Mouse (Mus musculus) lung, postnatal 10 days (tissue): ENCODE results near the gene Osm.

Experiments used
- DNase-seq: peaks from one replicate; pipeline ENCODE4 v3.0.0; 2021

The Osm gene

DNA sequence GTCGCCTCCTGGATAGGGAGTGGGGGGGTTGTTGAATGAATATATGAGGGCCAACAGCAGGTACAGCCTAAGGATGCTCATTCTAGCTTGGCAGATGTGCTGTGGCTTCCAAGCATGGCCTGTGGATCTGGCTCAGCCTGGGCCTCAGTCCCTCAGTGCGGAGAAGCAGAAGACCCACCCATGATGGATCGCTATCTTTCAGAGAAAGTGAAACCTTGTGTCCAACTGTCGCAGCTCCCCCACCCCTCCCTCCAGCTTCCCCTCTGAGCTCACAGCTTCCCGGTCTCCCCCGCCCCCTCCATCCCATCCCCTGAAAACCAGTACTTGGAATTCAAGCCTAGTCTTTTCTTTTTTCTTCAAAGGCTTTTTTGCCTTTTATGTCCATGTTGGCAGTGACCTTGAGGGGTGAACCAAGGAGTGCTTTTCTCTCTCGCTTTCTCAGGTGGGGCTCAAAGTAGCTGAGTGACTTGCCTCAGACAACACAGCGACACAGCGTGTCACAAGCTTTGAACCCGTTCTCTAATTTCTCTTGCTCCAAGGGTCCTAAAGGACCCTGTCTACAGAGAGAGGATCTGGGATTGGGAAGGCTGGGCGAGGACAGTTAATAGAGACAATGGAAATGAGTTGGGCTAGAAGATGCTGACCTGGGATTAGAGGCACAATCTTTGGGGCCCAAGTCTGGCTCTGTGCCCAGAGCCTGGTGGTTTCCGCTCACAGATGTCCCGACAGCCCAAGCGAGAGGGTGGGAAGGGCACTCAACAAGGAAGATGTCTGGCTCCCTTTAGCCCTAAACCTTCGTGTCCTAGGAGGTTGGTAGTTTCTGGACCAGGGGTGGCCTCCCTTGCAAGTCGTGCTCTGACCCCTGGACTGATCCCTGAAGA lies at the start of gene Osm:
Osm (plus strand) TSS at position 756 of the 881 bp plus-strand sequence.
- DNase-seq: no peak

DNA sequence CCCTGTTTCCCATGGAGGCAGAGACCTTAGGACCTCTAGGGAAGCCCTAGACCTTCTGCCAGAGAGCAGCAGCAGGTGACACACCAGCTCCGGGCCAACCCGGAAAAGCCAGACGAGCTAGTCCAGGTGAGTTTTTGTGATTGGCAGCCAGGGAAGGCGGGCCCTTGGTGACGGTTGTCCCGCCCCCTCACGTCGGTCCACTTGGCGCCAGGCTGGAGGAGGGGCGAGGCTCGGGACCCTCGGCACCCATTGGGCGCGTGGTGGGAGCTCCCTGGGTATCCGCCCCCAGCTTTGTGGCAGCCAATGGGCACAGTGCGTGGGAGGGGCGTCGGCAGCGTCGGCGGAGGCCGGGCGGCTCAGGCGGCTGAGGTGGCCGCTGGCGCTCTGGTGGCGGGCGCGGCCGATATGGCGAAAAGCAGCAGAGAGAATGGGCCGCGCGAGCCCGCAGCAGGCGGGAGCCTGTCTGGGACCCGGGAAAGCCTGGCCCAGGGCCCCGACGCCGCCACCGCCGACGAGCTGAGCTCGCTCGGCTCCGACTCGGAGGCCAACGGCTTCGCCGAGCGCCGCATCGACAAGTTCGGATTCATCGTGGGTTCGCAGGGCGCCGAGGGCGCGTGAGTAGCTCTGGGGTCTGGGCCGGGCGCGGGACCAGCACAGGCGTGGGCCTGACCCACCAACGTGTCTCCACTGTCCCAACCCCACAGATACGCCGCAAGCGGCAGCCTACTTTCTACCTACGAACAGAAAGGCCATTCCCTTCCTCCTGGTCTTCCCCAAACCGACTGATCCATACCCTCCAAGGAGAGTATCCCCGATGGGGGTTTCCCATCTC lies 49.5 kb upstream of the Osm start, which contains the start of gene Tbc1d10a:
Tbc1d10a (plus strand) TSS at position 304 of the 832 bp plus-strand sequence.
- peak; percentile 99 for DNase-seq

DNA sequence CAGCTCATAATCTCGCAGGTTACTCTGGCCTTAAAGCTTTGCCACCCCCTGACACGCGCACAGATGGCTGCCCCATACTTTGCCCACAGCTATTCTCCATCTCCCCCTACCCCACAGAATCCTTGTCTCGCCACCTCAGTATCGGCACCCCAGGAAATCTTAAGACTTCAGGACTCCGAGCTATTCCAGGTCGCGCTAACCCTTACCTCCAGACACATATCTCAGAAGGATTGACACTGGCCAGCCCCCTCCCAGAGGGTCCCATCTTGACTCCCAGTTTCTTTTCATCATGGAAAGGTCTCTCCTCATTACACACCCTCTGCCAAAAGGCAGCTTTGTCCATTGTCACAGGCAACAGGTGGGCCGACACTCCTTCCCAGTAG lies 48.9 kb upstream of the Osm start:
- DNase-seq: no peak

DNA sequence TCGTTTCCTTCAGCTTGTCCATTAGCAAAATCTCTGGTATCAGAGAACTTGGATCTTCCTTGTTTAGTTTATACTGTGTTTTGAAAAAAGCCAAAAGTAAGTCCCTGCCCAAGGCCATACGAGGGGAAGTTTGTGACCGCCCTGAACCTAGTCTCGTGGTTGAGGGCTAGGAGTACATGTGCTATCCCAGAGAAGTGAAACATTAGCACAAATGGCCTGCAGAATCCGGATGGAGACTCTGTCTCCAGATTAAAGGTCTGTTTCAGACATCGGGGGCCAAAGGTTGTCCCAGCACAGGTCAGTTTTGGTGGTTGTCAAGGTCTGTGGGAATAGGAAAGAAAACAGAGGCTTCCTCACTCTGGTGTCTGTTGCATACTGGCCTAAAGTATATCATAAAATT lies 47.0 kb upstream of the Osm start:
- no peak for DNase-seq

DNA sequence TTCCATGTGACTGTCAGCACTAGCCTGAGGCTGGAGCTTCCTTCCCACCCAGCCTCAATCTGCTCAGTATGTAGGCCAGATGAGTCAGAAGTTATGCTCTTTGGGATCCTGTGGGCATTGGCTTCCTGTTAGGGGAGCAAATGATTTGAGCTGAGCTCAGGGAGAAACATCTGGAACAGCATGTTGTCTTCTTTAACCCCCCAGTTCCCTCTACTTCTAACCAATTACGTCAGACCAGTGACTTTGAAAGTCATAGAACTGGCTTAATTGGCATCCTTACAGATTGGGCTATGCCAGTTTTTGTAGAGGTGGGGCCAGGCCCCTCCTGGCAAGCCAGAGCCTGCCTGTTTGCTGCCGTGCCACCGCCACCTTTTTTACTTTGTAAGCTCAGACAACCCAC lies 45.5 kb upstream of the Osm start:
- no peak for DNase-seq

DNA sequence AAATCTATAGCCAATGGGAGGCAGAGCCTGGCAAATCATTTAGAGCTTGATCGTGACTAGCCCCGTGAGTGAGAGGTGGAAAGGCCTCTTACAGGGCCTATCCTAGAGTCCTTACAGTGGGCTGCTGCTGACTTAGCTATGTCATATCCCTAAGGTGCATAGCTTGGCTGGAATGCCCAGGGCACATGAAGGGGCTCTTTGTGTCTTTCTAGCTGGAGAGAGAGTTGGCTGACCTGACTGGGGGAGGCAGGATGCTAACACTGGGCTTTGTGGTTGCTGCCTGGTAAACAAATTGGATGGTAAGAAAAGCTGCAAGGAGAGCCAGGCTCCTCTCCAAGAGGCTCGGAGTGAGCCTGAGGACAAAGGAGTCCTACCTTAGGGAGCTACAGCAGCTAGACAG lies 43.5 kb upstream of the Osm start:
- DNase-seq: no peak

DNA sequence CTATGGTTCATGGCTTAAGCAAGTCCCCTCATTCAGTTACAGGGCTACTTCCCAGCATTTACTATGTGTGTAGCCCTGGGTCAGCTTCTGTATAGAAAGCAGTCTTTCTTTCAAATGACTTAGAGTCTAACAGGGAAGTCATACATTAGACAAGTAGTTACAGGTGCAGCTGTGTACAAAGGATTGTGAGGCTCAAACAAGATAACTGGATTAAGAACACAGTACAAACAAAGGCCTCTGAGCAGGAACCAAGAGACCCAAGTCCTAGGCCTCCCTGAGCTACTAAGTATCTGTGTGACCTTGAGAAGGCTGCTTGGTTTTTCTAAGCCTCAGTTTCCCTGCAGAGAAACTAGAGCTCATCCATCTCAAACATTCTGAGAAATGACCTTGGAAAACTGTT lies 42.8 kb upstream of the Osm start:
- no peak for DNase-seq

DNA sequence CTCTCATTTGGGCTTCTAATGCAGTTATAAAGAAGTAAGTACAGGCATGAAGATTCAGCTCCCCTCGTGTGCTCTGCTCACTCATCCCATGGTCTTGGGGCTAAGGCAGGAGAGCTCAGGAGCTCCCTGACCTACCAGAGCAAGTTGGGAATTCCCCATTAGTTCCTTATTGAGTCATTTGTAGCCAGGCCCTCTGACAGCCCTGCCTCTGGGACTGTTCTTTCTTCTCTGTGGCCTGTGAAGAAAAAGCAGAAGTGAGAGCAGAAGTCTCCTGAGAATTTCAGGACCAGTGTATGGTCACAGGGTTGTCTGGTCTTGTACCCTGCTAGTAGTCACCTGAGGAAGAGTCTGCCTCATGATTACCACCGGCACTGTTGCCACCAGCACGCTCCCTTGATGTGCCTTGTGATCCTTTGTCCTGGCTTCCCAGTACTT lies 40.6 kb upstream of the Osm start:
- DNase-seq: no peak

DNA sequence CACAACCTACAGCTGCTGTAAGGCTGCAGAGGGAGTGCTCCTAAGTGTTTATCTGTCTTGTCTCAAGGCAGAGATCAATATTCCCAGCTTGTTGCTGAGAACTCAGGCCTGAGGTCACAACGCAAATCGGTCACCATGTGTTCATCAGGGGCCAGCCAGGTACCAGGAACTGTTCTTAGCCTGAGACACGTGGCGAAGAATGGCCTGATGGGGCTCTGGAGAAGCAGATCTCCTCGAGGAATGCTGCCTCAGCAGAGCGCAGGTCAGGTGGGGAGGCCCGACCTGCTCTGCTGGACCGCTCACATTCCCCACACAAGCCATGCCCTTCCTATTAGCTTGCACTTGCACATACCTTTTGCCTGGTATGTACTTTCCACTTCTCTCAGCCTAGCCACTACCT lies 39.6 kb upstream of the Osm start:
- DNase-seq: peak; percentile 49

DNA sequence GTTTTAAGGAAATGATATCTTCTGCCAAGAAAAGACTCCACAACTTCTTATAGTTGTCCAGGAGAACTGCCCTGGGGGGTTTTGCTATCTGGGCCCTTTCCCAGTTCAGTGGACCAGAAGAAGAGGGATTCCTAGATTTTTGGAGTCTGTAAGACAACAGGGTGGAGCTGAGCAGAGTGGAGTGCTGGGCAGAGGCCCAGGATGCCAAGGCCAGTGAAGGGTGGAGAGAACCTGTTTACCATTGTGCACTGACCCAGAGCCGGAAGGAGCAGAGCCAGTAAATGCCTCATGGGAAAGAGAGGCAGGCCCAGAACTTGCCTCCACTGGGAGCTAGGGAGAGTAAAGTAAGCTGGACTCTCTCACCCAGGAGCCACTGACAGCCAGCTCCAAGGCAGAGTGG lies 38.5 kb upstream of the Osm start:
- DNase-seq: no peak

DNA sequence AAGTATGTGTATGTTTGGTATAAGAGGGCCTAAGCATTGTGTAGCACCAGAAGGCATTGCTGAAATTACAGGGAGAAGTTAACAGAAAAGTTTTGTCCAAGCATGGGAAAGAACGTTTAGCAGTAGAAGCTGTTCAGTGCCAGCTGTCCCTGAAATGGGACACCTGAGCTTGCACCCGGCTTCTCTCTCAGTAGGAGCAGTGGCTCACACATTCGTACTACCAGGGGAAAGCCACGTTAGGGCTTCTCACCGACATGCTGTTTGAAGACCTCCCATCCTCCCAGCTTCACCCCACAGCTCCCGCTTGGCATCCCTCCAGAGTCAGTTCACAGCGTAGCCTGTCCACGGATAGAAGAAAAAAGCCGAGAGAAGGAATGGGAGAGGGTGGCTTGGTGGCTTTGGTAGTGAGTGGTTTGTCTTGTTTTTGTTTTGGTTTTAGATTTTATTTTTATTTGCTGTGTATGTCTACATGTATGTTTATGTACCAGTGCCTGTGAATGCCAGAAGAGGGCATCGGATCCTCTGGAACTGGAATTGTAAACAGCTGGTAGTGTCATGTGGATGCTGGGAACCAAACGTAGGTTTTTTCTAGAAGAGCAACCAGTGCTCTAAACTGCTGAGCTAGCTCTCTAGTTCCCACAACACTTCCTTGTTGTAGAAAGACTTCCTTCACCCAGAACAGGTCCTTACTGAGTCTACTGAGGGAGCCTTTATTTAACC lies 34.1 kb upstream of the Osm start:
- peak; percentile 54 for DNase-seq

DNA sequence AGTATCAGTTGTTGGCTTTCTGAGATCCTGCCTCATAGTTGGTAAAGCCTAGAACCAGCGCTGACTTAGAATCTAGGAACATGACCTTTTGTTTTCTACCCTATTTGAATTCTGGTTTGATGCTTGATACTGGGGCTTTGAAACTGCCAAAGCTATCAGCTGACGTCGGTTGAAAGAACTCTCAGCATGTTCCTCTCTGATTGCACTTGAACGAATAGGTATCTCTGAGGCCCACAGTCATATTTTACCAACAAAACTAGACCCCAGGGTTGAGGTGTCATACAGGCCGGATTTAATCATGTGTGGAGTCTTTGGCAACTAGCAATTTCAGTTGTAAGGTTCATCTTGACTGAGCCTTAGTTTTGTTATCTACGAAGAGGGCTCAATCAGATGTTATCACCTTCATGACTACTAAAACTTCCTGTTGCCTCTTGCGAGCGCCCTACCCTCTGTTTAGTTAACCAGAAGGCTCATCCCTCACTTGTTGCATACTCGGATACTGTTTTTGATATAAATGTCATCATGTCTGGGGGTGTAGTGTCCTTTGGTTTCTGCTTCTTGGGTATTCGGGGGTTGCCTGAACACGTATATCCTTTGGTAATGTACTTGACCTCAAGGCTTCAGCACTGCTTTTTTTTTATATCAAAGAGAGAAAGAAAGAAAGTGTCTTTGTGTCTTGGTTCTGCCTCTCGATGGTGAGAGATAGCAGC lies 33.1 kb upstream of the Osm start:
- DNase-seq: no peak

DNA sequence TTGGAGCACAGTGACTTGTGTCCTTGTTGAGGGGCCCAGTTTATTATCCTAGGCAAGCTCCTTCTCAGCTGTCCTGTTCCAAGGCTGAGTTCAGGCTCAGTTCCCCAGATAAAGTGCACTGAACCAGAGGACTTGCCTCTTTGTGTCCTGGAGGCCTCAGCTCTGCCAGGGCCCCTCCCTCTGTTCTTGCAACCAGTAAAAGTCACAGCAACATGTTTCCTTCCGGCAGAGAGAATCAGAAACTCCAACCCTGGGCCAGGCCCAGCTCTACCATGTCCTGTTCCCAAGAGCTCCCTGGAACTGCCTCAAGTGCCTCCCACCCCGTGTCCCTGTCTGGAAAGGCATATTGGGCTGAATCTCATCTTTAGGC lies 32.5 kb upstream of the Osm start:
- DNase-seq: peak; percentile 86

DNA sequence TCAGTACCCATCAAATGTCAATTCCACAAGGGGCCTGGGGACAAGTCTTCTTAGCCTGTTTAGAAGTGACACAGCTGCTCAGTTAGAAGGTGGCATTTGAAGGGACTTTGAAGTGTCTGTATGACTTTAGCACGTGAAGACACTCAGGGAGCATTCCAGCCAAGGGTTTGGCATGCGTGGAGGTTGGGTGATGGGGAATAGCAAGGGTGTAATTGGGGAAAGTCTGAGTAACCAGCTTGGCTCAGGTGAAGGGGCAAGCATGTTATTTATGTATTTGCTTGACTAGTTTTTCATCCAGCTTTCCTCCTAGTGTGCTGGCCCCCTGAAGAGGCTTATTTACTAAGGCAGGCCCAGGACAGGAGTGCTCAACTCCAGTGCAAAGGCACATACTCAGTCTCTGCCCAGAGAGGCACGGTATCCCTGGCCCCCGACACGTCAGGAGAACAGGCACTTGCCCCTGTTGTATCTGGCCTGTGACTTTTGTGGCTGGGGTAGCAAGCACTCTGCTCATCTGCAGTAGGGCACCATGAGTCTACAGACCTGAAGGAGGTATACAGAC lies 31.0 kb upstream of the Osm start:
- DNase-seq: peak; percentile 65

DNA sequence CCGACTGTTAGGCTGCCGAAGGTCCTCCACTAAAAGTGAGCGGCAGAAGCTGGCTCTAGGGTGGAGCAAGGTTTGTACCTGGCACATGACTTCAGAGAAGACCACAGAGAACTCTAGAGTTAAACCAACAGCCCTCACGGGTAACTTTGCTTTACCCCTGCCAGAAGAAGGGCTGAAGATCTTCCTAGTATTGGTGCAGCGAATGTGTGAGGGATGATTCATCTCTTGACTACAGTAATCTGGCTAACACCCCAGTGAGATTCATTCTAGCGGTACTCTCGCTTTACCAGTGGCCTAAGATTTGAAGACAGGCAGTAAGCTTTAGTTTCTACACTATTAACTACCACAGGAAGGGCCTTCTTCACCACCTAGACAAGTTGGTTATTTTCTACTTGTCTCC lies 30.3 kb upstream of the Osm start:
- no peak for DNase-seq

DNA sequence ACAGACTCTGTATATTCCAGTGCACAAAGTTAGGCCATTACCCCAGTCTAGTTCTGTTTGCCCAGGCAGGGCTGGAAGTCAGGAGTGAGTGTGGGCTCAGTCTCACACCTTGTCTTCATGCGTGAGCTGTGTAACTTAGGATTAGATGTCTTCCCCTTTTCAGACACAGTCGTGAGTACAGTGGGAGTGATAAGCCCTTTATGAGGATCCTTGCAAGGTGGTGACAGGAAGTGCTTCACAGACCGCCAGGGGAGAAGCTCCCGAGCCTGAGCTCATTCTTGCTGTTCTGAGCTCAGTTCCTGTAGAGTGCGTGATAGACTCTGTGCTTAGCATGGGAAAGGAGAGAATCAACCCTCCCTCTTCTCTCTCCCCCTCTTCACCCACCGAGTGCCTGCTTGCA lies 29.7 kb upstream of the Osm start:
- DNase-seq: no peak

DNA sequence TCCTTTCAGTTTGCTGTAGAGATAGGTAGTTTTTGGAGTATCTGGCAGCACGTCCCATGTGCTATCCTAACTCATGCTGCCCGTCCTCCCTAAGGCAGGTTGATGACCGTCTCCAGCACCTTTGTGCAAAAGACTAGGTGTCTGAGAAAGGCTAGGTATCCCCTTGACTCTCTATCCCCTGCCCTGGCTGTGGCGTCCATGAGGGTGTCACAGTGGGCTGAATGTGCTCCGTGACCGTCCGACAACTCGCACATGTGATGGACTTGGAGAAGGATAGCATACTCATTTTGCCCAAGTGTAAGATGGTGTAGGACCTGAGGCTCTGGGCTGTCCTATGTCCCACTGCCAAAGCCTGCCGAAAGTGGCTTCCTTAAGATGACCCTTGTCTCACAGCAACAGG lies 28.6 kb upstream of the Osm start:
- no peak for DNase-seq

DNA sequence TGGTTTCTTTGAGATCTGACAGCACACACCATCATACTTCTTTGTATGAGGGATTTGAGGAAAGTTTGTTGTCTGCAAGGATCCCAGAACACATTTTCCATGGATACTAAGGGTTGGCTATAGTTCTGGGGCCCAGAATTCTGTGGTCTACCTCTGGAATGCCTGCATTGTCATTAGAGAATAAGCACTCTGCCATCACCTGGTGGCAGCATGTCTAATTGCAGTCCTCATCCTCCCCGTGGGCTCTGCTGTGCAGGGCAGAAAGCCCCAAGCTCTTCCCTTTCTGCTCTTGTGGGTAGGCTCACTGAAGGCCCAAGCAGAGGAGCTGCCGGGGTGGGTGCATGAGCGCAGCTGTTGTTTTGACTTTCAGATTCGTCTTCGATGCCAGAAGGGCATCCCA lies 26.7 kb upstream of the Osm start:
- DNase-seq: no peak

DNA sequence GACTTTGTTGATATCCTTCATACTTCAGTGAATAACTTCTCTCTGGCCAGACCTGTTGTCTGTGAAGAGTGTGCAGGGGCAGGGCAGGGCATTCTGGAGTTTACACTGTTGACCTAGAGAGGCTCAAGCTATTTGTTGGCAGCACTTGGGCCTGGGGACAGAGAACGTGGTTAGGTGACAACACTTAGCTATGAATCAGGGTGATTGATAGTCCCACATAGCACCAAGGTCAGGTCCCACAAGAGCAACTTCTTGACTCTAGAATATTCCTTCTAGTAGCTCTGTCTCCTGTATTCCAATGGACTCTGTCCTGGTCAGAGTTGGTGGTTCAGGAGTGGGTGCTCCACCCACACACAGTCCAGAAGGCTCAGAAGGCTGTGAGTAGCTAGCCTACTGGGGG lies 25.4 kb upstream of the Osm start:
- no peak for DNase-seq

DNA sequence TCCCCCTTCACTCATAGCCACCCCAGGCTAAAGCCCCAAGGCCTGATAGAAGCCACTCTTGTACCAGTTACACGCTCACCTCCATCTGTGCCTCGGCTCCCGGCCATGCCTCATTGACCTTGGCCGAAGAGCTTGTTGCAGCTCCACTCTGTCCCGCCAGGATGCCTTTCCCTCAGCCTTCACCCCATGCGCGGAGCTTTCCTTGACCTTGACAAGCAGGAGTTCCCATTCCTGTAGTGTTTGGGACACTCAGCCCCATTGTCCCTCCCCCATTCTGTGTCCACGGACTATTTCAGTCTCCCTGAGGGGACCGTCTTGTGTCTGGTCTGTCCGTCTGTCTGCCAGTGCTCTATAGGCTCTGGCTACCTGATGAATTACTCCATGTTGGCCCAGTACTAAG lies 23.1 kb upstream of the Osm start:
- DNase-seq: no peak

DNA sequence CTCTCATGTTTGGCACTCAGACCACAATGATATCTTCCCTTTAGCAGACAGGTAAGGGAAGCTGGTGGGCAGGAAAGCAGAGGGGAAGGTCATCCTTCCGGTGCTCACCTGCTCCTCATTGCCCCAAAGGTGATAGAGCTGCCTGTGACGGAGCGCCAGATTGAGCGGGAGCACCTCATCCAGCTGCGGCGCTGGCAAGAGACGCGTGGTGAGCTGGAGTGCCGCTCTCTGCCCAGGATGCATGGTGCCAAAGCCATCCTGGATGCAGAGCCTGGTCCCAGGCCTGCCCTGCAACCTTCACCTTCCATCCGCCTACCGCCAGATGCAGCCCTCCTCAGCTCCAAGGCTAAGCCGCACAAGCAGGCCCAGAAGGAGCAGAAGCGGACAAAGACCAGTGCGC lies 21.6 kb upstream of the Osm start:
- DNase-seq: no peak

DNA sequence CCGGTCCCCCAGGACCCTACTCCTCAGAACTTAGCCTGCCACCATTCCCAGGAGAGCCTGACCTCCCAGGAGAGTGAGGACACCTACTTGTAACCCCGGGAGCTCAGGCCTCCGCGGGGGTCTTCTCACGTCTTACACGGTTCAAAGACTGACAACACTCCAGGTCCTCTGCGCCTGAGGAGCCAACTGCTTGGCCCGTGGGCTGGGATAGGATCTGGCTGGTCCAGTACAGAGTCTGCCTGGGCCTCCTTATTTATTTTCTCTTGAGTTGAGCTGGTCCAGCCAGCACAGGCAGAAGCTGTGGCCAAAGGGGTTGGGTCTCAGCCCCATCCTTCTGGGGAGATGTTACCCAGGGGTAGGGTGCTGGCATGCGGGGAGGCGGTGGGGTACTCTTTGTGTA lies 21.2 kb upstream of the Osm start:
- no peak for DNase-seq
